In the genomic region with DNA sequence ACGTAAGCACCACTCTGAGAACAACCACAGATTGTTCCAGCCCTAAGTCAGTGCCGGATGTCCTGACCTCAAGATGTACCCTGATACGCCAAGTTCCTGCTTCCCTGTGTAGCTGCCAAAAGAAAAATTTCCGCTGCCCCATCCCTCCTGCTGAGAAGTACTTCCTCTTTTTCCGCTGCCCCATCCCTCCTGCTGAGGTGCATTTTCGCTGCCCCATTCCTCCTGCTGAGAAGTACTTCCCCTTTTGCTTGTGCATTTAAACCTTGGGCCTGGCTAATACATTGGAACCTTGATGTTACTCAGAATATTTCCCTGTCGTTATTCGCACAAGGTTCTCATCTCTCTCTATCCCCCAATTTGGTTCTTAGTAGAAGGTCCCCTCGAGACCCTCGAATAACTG, we compare ENCODE assay signal across 40 mouse cellular contexts. TPM values are rescaled to one million over a fixed set of nuclear protein-coding genes. Genes with fewer than 3 reads are reported as not detected.
"Had no signal": no experiment of that assay in that cellular context is flagged by ENCODE, and none has a peak within 500 bp of the region (broad histone marks: within the 10 kb centered on the region; RNA-seq: fewer than 3 reads in every experiment).

No protein-coding gene starts in this region.

RNA-seq across cellular contexts. Expression of gene Esp8, which starts 36.3 kb away (rescaled TPM):
- total RNA-seq: left cerebral cortex, postnatal 14 days; left cerebral cortex, postnatal 25 days; left cerebral cortex, postnatal 36 days; left cerebral cortex, postnatal 4 days; liver, adult 2 months; megakaryocyte progenitor cell, adult 5-6 weeks; megakaryocyte, adult 5-6 weeks; megakaryocyte-erythroid progenitor cell, adult 5-6 weeks; midbrain, postnatal 0 days; monocyte, adult 5-6 weeks had no signal
- polyA plus RNA-seq: limb, embryonic 10.5 days; limb, embryonic 11.5 days; limb, embryonic 12.5 days; limb, embryonic 13.5 days; limb, embryonic 14.5 days; limb, embryonic 15.5 days; liver, adult 2 months; liver, embryonic 11.5 days; liver, embryonic 12.5 days; liver, embryonic 13.5 days; liver, embryonic 14.5 days; liver, embryonic 15.5 days; liver, embryonic 16.5 days; liver, postnatal 0 days; lung, adult 2 months; lung, embryonic 14.5 days; lung, embryonic 15.5 days; lung, embryonic 16.5 days; lung, postnatal 0 days; macrophage; midbrain, embryonic 10.5 days; midbrain, embryonic 11.5 days; midbrain, embryonic 12.5 days; midbrain, embryonic 13.5 days; midbrain, embryonic 14.5 days; midbrain, embryonic 15.5 days; midbrain, embryonic 16.5 days; midbrain, postnatal 0 days; myocyte; neural tube, embryonic 11.5 days; neural tube, embryonic 12.5 days; neural tube, embryonic 13.5 days had no signal
